Mouse (Mus musculus): ENCODE measurements around the gene Gm5089. TPM values are rescaled to one million over a fixed set of nuclear protein-coding genes. Genes with fewer than 3 reads are reported as not detected.
"Not testable (repeated sequence)": the region's sequence is repeated elsewhere in the genome, so short reads cannot be mapped to it uniquely, and the experiment has no call there.

Gm5089 gene
- total RNA-seq, 2 experiments from 2014 or later: 0.28 to 0.50 TPM

DNA sequence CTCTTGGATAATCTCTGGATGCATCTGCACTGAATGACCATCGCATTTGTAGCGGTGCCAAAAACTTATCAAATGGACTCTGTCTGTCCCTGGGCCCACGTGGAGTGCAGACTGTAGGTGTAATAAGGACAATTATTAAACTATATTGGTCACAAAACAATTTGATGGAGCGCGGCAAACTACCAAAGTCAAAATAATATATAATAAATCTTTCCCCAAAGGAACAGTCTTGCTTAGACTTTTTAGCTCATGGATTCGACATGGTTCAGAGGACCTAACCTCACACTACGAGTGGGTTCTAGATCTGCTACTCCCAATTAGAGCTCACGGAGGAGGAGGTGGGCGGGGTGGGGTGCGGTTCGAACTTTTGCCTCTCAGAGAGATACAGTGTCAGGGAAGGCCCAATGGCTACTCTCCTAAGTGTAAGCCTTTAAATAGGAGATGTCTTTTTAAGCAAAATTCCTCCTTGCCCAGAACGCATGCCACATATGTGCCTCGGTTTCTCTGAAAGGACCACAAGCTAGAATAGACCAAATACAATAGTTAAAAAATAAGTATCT lies 15.1 kb upstream of the Gm5089 start:
- no peak for DNase-seq
- intact Hi-C loops (cut with DNase I): no loop called here

DNA sequence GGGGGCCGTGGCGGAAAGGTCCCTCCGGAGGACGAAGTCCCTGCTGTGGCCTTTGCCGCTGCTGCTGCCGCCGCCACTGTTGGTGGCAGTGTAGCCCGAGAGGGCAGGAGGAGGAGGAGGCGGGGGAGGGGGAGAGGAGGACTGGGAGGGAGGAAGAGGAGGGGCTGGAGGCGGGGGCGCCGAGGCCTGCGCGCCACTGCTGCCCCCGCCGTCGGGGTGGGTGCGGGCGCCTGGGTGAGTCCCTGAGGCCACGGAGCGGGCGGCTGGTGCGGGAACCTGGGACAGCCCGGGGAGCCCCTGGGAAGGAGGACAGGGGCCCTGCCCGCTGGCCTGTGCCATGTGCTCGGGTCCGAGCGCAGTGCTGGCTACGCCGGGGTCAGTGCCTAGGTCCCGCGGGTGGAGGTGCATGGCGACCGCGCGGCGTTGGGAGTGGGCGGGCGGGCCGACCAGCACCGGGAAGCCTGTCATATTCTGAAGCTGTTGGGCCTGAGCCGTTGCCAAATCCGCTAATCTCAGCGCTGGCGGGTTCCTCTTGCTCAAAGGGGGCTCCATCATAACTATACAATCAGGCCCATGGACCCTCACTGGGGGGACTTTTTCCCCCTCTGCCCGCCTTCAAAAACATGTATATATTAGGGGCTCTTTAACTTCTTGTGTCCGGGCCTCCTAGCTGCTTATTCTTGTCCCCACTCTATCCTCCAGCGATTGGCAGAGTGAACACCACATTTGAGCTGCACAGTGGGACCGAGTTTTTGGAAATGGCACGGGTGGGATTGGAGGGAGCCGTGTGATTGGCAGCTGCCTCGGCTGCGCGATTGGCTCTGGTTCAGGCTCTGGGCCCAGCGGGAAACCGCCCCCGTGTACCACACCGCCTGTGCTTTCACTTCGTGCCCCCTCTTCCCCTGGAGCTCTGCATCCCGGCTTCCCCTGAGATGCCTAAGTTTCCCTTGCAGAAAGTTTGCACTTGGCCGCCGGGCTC lies 14.1 kb upstream of the Gm5089 start, which contains the start of gene Zic5:
Gene Zic5, minus strand, starts transcription at position 915 of the 979 bp plus-strand sequence.
- DNase-seq: peak; percentile 97
- intact Hi-C loops (cut with DNase I): no loop called here

DNA sequence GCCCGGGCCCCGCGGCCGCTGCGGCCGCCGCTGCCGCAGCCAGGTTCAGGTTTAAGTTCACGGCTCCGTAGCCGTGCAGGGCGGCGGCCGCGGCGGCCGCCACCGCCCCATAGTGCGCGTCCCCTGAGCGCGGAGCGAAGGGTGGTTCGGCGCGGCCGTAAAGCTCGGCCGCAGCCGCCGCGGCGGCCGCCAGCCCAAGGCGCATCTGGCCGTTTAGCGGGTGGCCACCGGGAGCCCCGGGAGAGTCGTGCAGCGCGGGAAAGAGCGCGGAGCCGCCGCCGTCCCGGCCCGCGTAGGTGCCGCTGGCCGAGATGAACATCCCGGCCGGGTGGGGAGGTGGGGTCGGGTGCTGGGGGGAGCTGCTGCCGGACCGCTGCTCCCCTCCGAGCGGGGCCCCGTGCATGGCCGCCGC lies 13.4 kb upstream of the Gm5089 start:
- DNase-seq: no peak
- intact Hi-C loops (cut with DNase I): no loop called here

DNA sequence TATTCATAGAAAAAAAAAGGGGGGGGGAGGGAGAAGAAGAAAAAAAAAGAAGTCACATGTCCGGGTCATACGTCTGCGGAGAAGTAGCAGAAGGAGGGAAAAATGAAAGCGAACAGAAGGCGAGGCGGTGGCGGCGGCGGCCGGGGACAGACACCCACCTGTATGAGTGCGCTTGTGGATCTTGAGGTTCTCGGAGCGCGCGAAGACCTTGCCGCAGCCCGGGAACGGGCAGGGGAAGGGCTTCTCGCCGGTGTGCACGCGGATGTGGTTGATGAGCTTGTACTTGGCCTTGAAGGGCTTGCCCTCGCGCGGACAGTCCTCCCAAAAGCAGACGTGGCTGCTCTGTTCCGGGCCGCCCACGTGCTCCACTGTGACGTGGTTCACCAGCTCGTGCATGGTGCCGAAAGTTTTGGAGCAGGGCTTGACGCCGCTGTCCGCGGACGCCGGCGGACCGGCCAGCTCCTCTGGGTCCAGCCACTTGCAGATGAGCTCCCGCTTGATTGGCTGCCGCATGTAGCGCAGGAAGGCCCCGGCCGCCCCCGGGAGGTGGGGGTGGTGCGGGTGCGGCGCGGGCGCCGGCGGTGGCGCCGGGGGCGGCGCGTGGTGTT lies 12.9 kb upstream of the Gm5089 start:
- DNase-seq: peak; percentile 61
- intact Hi-C loops (cut with DNase I): not testable (repeated sequence)

DNA sequence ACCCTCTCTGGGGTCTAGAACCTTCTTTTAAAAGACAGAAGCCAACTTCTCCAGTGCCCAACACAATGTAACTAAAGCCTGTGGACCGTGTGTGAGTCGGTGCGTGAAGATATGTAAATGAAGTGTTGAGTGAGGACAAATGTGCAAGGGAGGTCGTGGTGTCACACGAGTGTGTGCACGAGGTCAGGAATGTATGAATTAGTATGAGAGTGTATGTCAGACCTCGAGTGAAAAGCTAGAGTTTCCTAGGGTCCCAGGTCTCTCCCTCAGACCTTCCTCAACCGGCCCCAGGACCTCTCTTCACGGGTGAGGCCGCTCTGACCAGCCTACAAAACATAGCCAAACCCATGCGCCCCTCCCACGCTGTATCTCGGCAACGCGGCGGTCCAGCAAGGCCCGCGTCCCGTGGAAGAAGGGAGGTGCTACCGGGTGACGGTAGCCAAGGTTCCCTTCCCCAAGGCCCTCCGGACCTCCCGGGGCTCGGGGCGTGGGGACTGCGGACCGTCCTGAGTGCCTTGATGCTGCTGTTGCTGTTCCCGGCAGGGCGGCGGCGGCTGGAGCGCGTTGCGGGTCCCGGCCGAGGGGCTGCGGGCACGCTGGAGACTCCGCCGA lies 12.3 kb upstream of the Gm5089 start:
- peak; percentile 41 for DNase-seq
- intact Hi-C loops (cut with DNase I): no loop called here

DNA sequence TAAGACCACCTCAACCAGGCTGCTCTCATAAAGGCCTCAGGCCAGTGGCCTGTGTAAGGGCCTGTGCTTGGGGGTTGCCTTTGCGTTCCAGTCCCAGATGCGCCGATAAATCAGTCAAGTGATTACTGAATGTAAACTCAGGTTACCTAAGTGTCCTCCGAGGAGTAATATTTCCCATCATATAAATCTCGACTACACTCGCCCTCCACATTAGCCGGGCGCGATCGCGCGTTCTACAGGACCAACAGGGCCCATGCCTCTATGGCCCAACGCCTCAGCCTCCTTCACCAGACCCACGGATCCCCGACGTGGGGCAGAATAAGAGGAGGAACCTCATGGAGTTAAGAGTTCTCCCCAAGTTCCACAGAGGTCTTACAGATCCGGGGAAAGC lies 11.8 kb upstream of the Gm5089 start:
- intact Hi-C loops (cut with DNase I): no loop called here
- DNase-seq: no peak

DNA sequence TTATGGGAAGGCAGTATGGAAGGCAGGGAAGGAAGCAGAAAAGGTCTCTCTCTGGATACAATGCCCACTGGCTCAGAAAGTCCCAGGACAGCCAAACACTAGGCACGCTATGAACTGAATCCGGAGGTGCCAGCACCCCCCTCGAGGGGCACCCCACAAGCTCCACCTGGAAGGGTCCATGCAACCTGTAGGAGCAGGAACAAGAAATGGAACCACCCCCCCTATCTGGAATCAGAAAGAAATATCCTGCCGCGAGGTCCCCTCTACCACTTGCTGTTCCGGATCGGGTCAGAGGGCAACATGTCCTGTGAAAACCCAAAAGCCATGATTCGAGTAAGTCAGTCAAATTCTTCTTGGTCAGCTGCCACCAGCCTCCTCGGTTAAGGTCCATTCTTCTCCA lies 11.1 kb upstream of the Gm5089 start:
- intact Hi-C loops (cut with DNase I): no loop called here

DNA sequence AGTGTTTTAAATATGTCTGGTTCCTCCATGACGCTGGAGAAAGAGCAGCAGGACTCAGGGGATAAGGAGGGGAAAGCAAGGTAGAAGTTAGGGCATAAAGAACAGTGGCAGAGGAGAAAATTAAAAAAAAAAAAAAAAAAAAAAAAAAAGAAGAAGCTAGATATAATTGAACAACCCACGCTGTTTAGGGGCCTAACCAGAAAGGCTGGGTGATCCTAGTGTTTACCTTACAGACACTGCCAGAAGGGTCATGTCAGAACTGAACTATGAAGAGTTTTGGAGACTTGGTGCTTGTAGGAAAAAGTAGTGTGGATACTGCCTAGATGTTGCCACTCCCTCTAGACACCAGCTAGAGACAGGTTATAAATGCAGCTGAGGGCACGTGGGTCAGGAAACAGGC lies 10.6 kb upstream of the Gm5089 start:
- DNase-seq: no peak
- intact Hi-C loops (cut with DNase I): no loop called here

More for the DNA sequence above, 11.1 kb upstream of the Gm5089 start:
- no peak for DNase-seq

DNA sequence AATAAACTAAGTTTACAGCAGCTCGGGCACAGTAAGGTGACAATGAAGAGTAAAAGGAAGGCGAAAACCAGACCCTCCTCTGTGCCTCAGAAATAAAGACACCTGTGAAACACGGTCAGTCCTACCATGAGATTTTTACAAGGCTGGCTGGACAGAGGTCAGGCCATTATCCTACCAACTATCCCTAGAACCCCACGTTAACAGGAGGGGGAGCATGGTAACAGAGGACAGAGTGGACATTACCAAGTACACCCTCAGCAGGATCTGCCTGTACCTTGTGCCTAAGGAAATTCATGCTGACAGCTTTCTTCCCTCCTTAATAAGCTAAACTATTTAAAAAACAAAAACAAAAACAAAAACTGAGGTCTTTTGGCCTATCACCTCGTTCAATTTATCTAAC lies 9.3 kb upstream of the Gm5089 start:
- no peak for DNase-seq
- intact Hi-C loops (cut with DNase I): no loop called here

DNA sequence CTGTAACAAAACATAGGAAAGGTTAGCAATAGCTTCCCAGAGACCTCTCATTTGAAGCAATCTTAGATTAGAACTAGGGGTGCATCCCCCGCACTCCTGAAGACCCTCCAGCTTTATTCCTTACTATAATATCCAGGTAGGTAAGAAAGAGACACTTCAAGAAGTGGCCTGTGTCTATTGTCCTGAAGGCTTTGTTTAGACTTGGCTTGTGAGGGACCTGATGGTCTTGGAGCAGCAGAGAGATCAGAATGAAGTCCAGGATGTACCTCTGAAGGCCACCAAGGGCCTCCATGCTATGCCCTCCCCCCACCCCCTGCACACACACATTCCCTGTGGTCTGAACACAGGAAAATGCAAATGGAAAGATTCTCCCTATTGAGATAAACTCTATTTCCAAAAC lies 8.9 kb upstream of the Gm5089 start:
- intact Hi-C loops (cut with DNase I): loop anchor here (10.0 kb wide), 1 partner anchor 55 kb away; no protein-coding TSS in a partner anchor
- no peak for DNase-seq

DNA sequence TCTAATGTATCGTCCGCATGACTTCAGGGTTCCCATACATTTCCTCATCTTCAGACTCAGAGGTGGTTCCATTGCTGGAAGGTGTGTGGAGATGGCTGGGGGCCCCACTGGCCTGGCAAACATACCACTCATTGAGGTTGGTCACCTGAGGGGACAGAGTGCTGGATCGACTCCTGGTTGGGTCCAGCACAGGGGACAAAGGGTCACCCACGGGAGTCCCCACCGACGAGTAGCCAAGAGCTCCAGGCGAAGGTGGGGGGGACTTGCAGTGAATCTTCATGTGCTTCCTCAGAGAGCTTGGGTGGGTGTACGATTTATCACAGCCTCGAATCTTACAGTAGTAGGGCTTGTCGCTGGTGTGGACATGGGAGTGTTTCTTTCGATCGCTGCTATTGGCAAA lies 8.4 kb upstream of the Gm5089 start:
- intact Hi-C loops (cut with DNase I): loop anchor here (10.0 kb wide), 1 partner anchor 55 kb away; no protein-coding TSS in a partner anchor
- DNase-seq: not testable (repeated sequence)

DNA sequence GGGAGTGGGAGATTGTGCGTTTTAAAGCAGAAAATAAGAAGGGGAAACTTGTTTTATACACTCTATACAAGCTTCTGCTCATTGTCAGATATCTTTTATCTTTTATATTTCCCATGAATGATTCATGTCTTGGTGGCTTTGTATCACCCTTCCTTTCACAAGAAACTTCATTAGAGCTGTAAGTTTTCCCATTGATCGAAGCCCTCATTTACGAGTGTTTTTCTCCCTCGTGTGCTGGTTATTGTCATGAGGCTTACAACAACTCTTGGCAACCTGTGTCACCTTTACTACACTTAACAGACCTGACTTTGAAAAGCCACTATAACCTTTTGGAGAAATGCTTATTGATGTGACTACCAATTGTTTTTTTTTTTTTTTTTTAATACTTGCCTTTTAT lies 4.6 kb upstream of the Gm5089 start:
- intact Hi-C loops (cut with DNase I): loop anchor here (10.0 kb wide), 1 partner anchor 51 kb away; no protein-coding TSS in a partner anchor
- DNase-seq: no peak

DNA sequence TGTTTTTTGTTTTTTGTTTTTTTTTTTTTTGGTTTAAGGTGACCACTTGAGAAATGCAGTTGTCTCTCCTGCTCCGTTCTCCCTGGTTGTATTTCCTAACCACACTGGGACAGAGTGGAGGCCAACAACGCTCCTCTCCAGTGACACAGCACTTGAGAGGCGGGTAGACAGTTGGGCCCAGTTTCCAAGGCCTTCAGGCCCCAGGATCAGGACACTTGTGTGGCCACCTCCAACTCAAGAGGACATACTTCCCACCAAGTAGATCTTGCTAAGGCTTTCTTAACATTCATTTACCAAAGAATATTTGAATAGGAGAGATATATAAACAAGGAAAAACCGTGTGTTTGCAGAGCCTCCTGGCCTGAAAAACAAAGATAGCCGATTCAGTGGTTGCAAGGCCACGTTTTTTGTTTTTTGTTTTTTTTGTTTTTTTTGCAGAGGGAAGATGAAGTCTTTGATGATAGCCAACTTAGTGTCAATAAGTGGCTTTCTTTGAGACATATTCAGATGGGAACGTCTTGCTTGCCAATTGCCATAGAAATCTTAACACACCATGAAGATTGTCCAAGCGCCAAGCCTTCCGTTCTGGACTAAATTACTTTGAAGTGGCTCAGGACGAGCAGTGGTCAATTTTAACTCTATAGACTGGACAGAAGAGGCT lies 4.1 kb upstream of the Gm5089 start:
- peak; percentile 68 for DNase-seq
- intact Hi-C loops (cut with DNase I): loop anchor here (10.0 kb wide), 1 partner anchor 50 kb away; no protein-coding TSS in a partner anchor

DNA sequence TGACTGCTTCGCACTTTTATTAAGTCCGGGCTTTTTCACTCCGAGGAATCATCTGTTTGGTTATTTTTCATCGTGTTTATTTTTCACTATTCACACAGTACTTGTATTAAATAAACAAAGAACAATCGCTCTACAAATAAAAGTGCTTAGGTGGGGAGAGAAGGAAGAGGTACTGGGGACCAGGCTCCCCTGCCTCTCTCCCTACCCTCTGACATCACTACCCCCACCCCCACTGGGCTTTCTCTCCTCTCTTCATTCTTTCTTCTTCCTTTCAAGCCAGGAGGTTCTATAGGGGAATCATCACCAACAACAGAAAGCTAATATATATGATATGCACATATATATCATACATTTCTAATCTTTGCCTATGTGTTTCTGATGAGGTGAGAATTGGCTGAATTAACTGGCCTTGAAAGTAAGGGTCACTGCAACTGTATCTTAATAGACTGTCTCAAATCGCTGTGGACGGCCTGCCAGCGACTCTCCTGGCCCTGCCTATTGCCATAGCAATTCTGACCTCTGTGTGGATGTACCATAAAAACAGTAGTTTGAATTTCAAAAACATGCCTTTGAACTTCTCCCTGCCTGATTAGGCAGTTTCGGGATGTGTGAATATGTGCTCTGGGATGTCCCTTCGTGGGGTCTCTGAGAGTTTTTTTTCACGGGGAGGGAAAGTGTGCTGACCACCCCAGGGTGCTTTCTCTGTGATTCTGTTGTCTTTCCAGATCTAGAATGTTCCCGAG lies 3.3 kb upstream of the Gm5089 start:
- intact Hi-C loops (cut with DNase I): loop anchor here (10.0 kb wide), 1 partner anchor 49 kb away; no protein-coding TSS in a partner anchor
- DNase-seq: peak; percentile 54

DNA sequence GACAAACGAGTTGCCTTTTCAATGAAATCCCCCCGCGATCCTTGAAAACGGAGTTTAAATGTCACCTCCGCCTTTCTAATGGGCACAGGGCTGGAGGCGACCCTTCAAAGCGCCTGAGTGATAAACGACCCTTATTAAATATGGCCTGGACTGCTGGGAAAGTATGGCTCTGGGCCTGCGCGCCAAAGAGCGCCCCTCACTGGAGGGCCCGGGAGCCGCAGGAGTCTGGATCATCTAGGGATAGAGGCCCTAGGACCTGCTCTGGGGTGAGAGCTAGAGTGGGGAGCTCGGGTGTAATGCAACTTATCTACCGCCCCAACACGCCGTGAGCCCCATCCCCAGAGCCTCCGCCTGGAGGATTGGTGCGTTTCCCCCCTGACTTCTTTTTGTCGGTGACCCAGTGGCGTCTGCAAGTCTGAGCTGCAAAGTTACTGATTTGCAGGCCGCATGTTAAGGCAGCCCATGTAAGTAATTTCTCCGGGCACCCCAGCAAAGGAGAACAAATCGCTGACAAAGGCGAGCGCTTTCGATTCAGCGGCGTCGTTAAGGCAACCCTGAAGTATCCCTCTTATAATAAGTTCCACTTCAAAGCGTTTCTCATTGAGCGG lies 2.6 kb upstream of the Gm5089 start:
- intact Hi-C loops (cut with DNase I): loop anchor here (10.0 kb wide), 1 partner anchor 49 kb away; no protein-coding TSS in a partner anchor
- peak; percentile 83 for DNase-seq

DNA sequence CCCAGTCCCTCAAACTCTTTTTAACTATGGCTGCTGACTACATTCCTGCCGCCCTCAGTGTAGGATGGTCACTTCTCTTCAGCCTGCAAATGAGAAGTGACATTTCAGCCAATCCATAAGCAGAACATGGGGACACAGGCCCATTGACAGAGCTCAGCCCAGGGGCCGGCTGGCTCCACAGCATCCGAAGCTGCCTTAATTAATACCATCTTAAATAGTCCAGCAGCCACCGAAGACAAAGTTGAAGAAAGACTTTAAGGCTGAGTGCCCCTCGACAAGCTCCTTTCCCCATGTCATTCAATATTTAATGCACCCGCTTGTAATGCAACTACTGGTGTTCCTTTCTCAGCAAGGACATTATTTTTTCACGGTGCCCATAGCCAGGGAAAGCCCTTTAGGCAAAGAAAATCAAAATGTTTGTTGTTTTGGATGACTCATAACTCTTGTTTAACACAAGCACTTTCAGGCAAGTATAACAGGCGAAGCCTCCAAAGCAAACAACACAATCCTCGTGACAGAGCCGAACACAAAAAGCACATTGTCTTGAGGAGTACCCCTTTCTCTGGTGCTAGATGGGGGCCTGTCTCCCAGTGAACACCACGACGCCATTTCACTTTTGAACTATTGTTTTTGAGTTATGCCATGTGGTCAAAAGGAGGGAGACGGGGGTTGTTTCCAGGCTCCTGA lies 1.9 kb upstream of the Gm5089 start:
- peak; percentile 60 for DNase-seq
- intact Hi-C loops (cut with DNase I): loop anchor here (10.0 kb wide), 1 partner anchor 48 kb away; no protein-coding TSS in a partner anchor

DNA sequence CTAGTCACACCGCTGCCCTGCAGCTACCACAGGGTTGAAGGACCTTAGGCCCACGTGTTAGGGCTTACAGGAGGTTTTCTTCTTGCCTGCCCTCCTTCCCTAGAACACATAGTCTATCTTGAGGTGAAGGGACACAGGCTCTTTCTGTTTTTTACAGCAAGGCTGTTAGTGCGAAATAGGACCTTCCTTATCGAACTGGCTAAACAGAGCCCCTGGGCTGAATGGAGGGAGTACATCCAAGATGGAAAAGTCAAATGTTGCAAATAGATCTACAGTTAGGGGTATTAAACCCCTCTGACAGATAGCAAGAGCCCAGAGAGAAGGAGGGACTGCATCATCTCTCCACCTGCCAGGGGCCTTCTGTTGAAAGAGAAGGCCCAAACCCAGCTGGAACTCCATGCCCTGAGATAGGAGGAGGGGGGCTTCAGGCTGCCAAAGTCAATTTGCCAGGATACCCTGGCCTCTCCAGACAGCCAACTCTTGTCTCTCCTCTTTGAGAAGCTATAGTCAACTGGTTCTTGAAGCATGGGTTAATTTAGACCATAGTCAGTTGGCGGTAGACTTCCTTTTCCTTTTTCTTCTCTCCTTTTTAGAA lies 733 bp upstream of the Gm5089 start:
- peak; percentile 78 for DNase-seq
- intact Hi-C loops (cut with DNase I): loop anchor here (10.0 kb wide), 1 partner anchor 47 kb away; no protein-coding TSS in a partner anchor
